Mouse (Mus musculus) midbrain, embryonic 16.5 days (tissue): ENCODE results near the gene Sytl5. TPM values are rescaled to one million over a fixed set of nuclear protein-coding genes. Genes with fewer than 3 reads are reported as not detected.
A peak's percentile ranks its signal among the peaks of the same experiment; 100 is the strongest.

ENCODE experiments used
- ATAC-seq: fragments of 200-750 bp; cut with Nextera tagmentation; 2 replicates; pipeline ENCODE4 v1.8.0; 2017; ENCODE audit warnings: moderate TSS enrichment
- H3K27ac ChIP-seq: fragments of 300-500 bp; sonication (generic); 2 replicates; pipeline ENCODE4 v1.5.1; 2014; ENCODE audit warnings: mild to moderate bottlenecking, low read length, mixed read lengths
- H3K27me3 ChIP-seq: fragments of 300-500 bp; sonication (generic); 2 replicates; pipeline ENCODE4 v1.6.1; 2014; ENCODE audit warnings: low read depth, low read length, mixed read lengths; ENCODE audit not compliant: control insufficient read depth, insufficient read depth
- H3K36me3 ChIP-seq: fragments of 300-500 bp; sonication (generic); 2 replicates; pipeline ENCODE4 v1.6.1; 2014; ENCODE audit warnings: mild to moderate bottlenecking, low read length, moderate library complexity, mixed read lengths; ENCODE audit not compliant: control insufficient read depth, insufficient read depth
- H3K4me1 ChIP-seq: fragments of 300-500 bp; sonication (generic); 2 replicates; pipeline ENCODE4 v1.6.1; 2014; ENCODE audit warnings: mild to moderate bottlenecking, low read length, mixed read lengths; ENCODE audit not compliant: control insufficient read depth, insufficient read depth
- H3K4me2 ChIP-seq: fragments of 300-500 bp; sonication (generic); 2 replicates; pipeline ENCODE4 v1.6.1; 2014; ENCODE audit warnings: mild to moderate bottlenecking, low read length, mixed read lengths
- H3K4me3 ChIP-seq: fragments of 300-500 bp; sonication (generic); 2 replicates; pipeline ENCODE4 v1.5.1; 2014; ENCODE audit warnings: low read depth, mild to moderate bottlenecking, low read length, moderate library complexity, mixed read lengths
- H3K9ac ChIP-seq: fragments of 300-500 bp; sonication (generic); 2 replicates; pipeline ENCODE4 v1.6.1; 2014; ENCODE audit warnings: low read depth, low read length, mixed read lengths
- H3K9me3 ChIP-seq: fragments of 300-500 bp; sonication (generic); replicated peaks from 2 replicates; pipeline ENCODE4 v1.6.1; 2014; ENCODE audit warnings: mild to moderate bottlenecking, low read length, mixed read lengths; ENCODE audit not compliant: control insufficient read depth, poor library complexity, severe bottlenecking
- WGBS: fragments of 180-500 bp; shearing (Covaris S2); extraction: QIAGEN DNeasy Blood & Tissue Kit; methylation state at CpG from one replicate; pipeline ENCODE4 v1.1.7; 2014; 5-methylcytosine and 5-hydroxymethylcytosine counted together
- polyA plus RNA-seq: library from polyadenylated mRNA; unstranded; fragments of >200 nt; fragmentation: Nextera tagmentation; extraction: Ambion mirVana; gene quantifications from 2 replicates; pipeline ENCODE4 v1.2.1, GENCODE M21; 2015

Gene Sytl5
- polyA plus RNA-seq, 1 experiment from 2014 or later, result 0.48 TPM

DNA sequence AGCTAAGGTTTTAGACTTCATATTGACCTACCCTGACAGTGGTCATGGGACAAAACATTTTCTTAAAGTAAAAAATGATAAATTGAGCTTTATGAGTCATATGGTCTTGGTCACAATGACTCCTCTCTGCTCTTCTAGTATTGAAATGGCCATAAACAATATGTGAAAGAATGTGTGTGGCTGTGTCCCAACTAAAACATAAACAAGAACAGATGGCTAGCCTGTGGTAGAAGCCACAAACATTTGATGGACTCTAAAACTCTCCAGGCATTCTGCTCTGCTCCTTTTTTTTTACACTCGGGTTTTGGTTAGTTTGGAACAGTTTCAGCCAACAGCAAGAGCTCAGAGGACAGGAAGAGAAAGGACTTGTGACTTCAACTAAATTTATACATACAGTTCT lies 120.5 kb downstream of the Sytl5 start:
- H3K4me1 ChIP-seq, result no peaks in the 10 kb centered on the region
- no peak overlapping the region for H3K4me3 ChIP-seq
- 50% methylated on average over 1 of the region's 1 CpGs for WGBS
- no peaks in the 10 kb centered on the region for H3K9me3 ChIP-seq
- no peaks in the 10 kb centered on the region for H3K27me3 ChIP-seq
- no peak overlapping the region for H3K9ac ChIP-seq
- H3K27ac ChIP-seq, result no peak overlapping the region
- no peaks in the 10 kb centered on the region for H3K36me3 ChIP-seq
- no peak overlapping the region for H3K4me2 ChIP-seq
- no peak for ATAC-seq

DNA sequence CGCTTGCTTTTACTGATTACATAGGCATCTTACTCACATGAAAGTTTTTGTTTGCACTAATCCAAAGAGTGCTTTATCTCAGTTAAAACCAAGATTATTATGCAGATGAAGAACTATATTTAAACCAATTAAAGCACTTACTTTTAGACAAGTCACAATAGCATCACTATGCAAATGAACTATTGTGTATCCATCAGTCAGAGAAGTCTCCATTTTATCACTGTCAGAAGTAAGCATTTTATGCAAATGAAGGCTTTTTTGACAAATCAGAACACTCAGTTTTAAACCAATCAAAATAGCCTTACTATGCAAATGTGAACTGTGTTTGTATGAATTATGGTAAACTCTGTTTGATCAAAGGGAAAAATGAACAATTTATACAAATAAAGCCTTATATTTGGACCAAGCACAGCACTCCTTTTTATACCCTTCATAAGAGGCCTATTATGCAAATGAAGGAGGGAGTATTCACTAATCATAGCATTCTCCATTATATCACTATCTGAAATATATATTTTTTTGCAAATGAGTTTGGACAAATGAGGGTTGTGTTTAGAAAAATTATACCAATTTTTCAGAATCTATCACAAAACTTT lies 122.4 kb downstream of the Sytl5 start:
- Histone ChIP-seq H3K4me2 (no peak overlapping the region), H3K27ac (no peak overlapping the region), H3K36me3 (no peaks in the 10 kb centered on the region), H3K9ac (no peak overlapping the region), H3K27me3 (no peaks in the 10 kb centered on the region), H3K4me3 (no peak overlapping the region), H3K9me3 (no peaks in the 10 kb centered on the region), H3K4me1 (no peaks in the 10 kb centered on the region)
- ATAC-seq, result no peak
- 89% methylated on average over 1 of the region's 1 CpGs for WGBS

DNA sequence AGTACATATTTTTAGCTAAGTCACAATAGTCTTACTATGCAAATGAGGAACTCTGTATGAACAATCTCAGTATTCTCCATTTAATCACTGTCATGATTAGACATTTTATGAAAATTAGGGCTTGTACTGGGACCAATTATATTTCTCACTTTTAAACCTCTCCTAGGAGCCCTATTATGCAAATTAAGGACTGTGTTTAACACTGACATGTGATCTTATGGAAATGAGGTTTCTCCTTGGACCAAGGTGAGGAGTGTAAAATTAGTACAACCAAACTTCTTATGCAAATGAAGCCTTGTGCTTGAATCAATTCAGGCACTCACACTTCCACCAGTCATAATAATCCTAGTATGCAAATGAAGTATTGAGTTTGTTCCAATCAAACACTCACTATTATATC lies 124.8 kb downstream of the Sytl5 start:
- 0 out of 2 replicates have a peak, but pooled peaks have one; percentile 25 for ATAC-seq
- H3K27ac ChIP-seq, result no peak overlapping the region
- H3K4me1 ChIP-seq, result no peaks in the 10 kb centered on the region
- no peak overlapping the region for H3K4me3 ChIP-seq
- H3K27me3 ChIP-seq, result no peaks in the 10 kb centered on the region
- no peaks in the 10 kb centered on the region for H3K9me3 ChIP-seq
- H3K36me3 ChIP-seq, result no peaks in the 10 kb centered on the region
- no peak overlapping the region for H3K4me2 ChIP-seq
- no peak overlapping the region for H3K9ac ChIP-seq

DNA sequence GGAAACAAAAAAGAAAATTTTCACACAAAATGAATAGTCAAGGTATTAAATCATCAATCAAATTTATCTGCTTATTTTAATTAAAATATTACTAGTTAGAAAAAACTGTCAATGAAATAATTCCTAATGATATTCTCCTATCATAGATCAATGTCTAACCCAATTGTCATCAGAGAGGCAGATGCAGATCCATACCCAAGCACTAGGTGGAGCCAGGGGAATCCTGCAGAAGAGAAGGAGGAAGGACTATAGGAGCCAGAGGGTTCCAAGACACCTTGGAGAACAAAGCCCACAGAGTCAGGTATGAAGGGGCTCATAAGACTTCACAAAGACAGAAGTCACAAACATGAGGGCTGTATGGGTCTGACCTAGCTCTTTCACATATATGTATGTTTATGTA lies 149.2 kb downstream of the Sytl5 start:
- Histone ChIP-seq H3K4me3 (no peak overlapping the region), H3K9ac (no peak overlapping the region), H3K4me2 (no peak overlapping the region), H3K36me3 (no peaks in the 10 kb centered on the region), H3K9me3 (no peaks in the 10 kb centered on the region), H3K27me3 (no peaks in the 10 kb centered on the region), H3K27ac (no peak overlapping the region), H3K4me1 (no peaks in the 10 kb centered on the region)
- no peak for ATAC-seq

Other genes with a start within 250 kb of the Sytl5 start
- 40.4 and 45.1 TPM in 2 replicates for gene Dynlt3, start 222.6 kb upstream of the Sytl5 start, polyA plus RNA-seq
- not detected in 2 replicates for gene Hypm, start 38.7 kb upstream of the Sytl5 start, polyA plus RNA-seq
- gene H2al3, start 35.9 kb upstream of the Sytl5 start, polyA plus RNA-seq, result not detected in 2 replicates
- gene Srpx, start 232.1 kb downstream of the Sytl5 start, polyA plus RNA-seq, result 2.1 and 2.6 TPM in 2 replicates